Mouse (Mus musculus) intestine, embryonic 16.5 days (tissue): Measurements from ENCODE around the gene Ncaph. TPM values are rescaled to one million over a fixed set of nuclear protein-coding genes. Genes with fewer than 3 reads are reported as not detected.
"Not testable (repeated sequence)": the region's sequence is repeated elsewhere in the genome, so short reads cannot be mapped to it uniquely, and the experiment has no call there.

Experiments
- ATAC-seq: fragments of 200-750 bp; cut with Nextera tagmentation; 2 replicates; pipeline ENCODE4 v1.8.0; 2017; ENCODE audit warnings: moderate TSS enrichment, moderate library complexity
- H3K27ac ChIP-seq: fragments of 300-500 bp; sonication (generic); 2 replicates; pipeline ENCODE4 v1.5.1; 2014; ENCODE audit warnings: mild to moderate bottlenecking, low read length
- H3K27me3 ChIP-seq: fragments of 300-500 bp; sonication (generic); replicated peaks from 2 replicates; pipeline ENCODE4 v1.6.1; 2014; ENCODE audit warnings: low read length, control low read depth, mixed read lengths; ENCODE audit not compliant: control insufficient read depth, insufficient read depth
- H3K36me3 ChIP-seq: fragments of 300-500 bp; sonication (generic); 2 replicates; pipeline ENCODE4 v1.6.1; 2014; ENCODE audit warnings: low read length, control low read depth; ENCODE audit not compliant: control insufficient read depth, insufficient read depth
- H3K4me1 ChIP-seq: fragments of 300-500 bp; sonication (generic); 2 replicates; pipeline ENCODE4 v1.6.1; 2014; ENCODE audit warnings: low read length, control low read depth, mixed read lengths; ENCODE audit not compliant: control insufficient read depth, insufficient read depth
- H3K4me2 ChIP-seq: fragments of 300-500 bp; sonication (generic); 2 replicates; pipeline ENCODE4 v1.6.1; 2014; ENCODE audit warnings: low read depth, low read length, control low read depth
- H3K4me3 ChIP-seq: fragments of 300-500 bp; sonication (generic); 2 replicates; pipeline ENCODE4 v1.5.1; 2014; ENCODE audit warnings: mild to moderate bottlenecking, low read length
- H3K9ac ChIP-seq: fragments of 300-500 bp; sonication (generic); 2 replicates; pipeline ENCODE4 v1.6.1; 2014; ENCODE audit warnings: low read depth, low read length
- H3K9me3 ChIP-seq: fragments of 300-500 bp; sonication (generic); 2 replicates; pipeline ENCODE4 v1.6.1; 2016; ENCODE audit warnings: low read length, control low read depth; ENCODE audit not compliant: control insufficient read depth
- WGBS: fragments of 180-500 bp; shearing (Covaris S2); extraction: QIAGEN DNeasy Blood & Tissue Kit; methylation state at CpG from one replicate; pipeline ENCODE4 v1.1.7; 2014; 5-methylcytosine and 5-hydroxymethylcytosine counted together
- polyA plus RNA-seq: library from polyadenylated mRNA; unstranded; fragments of >200 nt; fragmentation: Nextera tagmentation; extraction: Ambion mirVana; gene quantifications from 2 replicates; pipeline ENCODE4 v1.2.1, GENCODE M21; 2015

The Ncaph gene
- polyA plus RNA-seq, 1 experiment from 2014 or later = 63.5 TPM

GRCm38 (mm10) chr2:127140011-127140410 is 6.3 kb upstream of the Ncaph start:
- Histone ChIP-seq H3K4me1 (peaks cover 30% of the 10 kb centered on the region), H3K9ac (no peak overlapping the region), H3K36me3 (peaks cover 6% of the 10 kb centered on the region), H3K27ac (no peak overlapping the region), H3K27me3 (no peaks in the 10 kb centered on the region), H3K9me3 (no peaks in the 10 kb centered on the region), H3K4me2 (no peak overlapping the region), H3K4me3 (no peak overlapping the region)
- whole genome bisulfite sequencing = 93% methylated on average over 7 of the region's 7 CpGs
- ATAC-seq = no peak

DNA sequence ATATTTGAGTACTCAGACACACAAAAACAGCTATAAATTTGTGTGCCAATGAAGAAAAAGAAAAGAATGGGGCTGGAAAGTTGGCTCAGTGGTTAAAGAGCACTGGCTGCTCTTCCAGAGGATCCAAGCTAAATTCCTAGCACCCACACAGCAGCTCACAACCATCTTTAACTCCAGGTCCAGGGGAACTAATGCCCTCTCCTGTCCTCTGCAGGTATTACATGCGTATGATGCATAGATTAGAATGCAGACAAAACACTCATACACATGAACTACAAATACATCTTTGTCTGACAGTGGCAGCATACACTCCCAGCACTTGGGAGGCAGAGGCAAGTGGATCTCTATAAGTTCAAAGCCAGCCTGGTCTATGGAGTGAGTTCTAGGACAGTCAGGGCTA is 5.9 kb upstream of the Ncaph start:
- H3K9me3 ChIP-seq = no peaks in the 10 kb centered on the region
- WGBS = 96% methylated on average over 1 of the region's 1 CpGs
- no peak overlapping the region for H3K4me2 ChIP-seq
- peaks cover 6% of the 10 kb centered on the region for H3K36me3 ChIP-seq
- H3K27ac ChIP-seq = no peak overlapping the region
- H3K27me3 ChIP-seq = no peaks in the 10 kb centered on the region
- no peak overlapping the region for H3K9ac ChIP-seq
- peaks cover 30% of the 10 kb centered on the region for H3K4me1 ChIP-seq
- no peak overlapping the region for H3K4me3 ChIP-seq
- ATAC-seq = no peak

- Histone ChIP-seq H3K27me3 (no peaks in the 10 kb centered on the region), H3K9ac (no peak overlapping the region), H3K36me3 (peaks cover 6% of the 10 kb centered on the region), H3K27ac (no peak overlapping the region), H3K4me3 (no peak overlapping the region), H3K4me2 (no peak overlapping the region), H3K4me1 (peaks cover 30% of the 10 kb centered on the region), H3K9me3 (no peaks in the 10 kb centered on the region)
- WGBS = 92% methylated on average over 8 of the region's 8 CpGs
- ATAC-seq = no peak
These were observed 5.3 kb upstream of the Ncaph start for GRCm38 (mm10) chr2:127139094-127139493.

GRCm38 (mm10) chr2:127138449-127138848 is 4.7 kb upstream of the Ncaph start:
- Histone ChIP-seq H3K9ac (no peak overlapping the region), H3K4me3 (no peak overlapping the region), H3K9me3 (no peaks in the 10 kb centered on the region), H3K4me1 (peaks cover 25% of the 10 kb centered on the region), H3K4me2 (no peak overlapping the region), H3K27ac (no peak overlapping the region), H3K36me3 (peaks cover 6% of the 10 kb centered on the region), H3K27me3 (no peaks in the 10 kb centered on the region)
- no peak for ATAC-seq
- WGBS = 81% methylated on average over 4 of the region's 4 CpGs

- H3K4me2 ChIP-seq = no peak overlapping the region
These were observed 4.2 kb upstream of the Ncaph start for GRCm38 (mm10) chr2:127137838-127138420.

GRCm38 (mm10) chr2:127136979-127137378 is 3.2 kb upstream of the Ncaph start:
- Histone ChIP-seq H3K4me1 (peaks cover 24% of the 10 kb centered on the region), H3K4me3 (no peak overlapping the region), H3K4me2 (no peak overlapping the region), H3K27ac (peak overlapping the region; percentile 40; the same call in 1 of the 2 replicates), H3K9me3 (no peaks in the 10 kb centered on the region), H3K36me3 (peaks cover 6% of the 10 kb centered on the region), H3K9ac (no peak overlapping the region), H3K27me3 (no peaks in the 10 kb centered on the region)
- peak; percentile 52 for ATAC-seq
- WGBS = 9% methylated on average over 5 of the region's 5 CpGs

More at GRCm38 (mm10) chr2:127137838-127138420, 4.2 kb upstream of the Ncaph start:
- Histone ChIP-seq H3K27me3 (no peaks in the 10 kb centered on the region), H3K4me1 (peaks cover 25% of the 10 kb centered on the region), H3K9me3 (no peaks in the 10 kb centered on the region), H3K27ac (no peak overlapping the region), H3K36me3 (peaks cover 6% of the 10 kb centered on the region), H3K9ac (no peak overlapping the region), H3K4me3 (no peak overlapping the region)
- ATAC-seq = no peak
- WGBS = 69% methylated on average over 10 of the region's 10 CpGs

- not testable (repeated sequence) for ATAC-seq, H3K27ac ChIP-seq, H3K9ac ChIP-seq, H3K9me3 ChIP-seq, H3K27me3 ChIP-seq, H3K4me3 ChIP-seq, H3K4me2 ChIP-seq, H3K36me3 ChIP-seq
- peaks cover 27% of the 10 kb centered on the region for H3K4me1 ChIP-seq
- WGBS = 44% methylated on average over 2 of the region's 3 CpGs
These were observed 1.5 kb upstream of the Ncaph start for GRCm38 (mm10) chr2:127135255-127135654.

GRCm38 (mm10) chr2:127131353-127131752 is 2.4 kb downstream of the Ncaph start:
- no peak overlapping the region for H3K4me2 ChIP-seq
- peaks cover 13% of the 10 kb centered on the region for H3K4me1 ChIP-seq
- H3K36me3 ChIP-seq = no peaks in the 10 kb centered on the region
- H3K4me3 ChIP-seq = no peak overlapping the region
- no peaks in the 10 kb centered on the region for H3K9me3 ChIP-seq
- WGBS = 61% methylated on average over 8 of the region's 8 CpGs
- ATAC-seq = no peak
- H3K27me3 ChIP-seq = no peaks in the 10 kb centered on the region
- H3K9ac ChIP-seq = no peak overlapping the region
- H3K27ac ChIP-seq = no peak overlapping the region

- Histone ChIP-seq H3K27me3 (no peaks in the 10 kb centered on the region), H3K9me3 (no peaks in the 10 kb centered on the region), H3K4me2 (no peak overlapping the region), H3K27ac (no peak overlapping the region), H3K9ac (no peak overlapping the region), H3K36me3 (peaks cover 14% of the 10 kb centered on the region), H3K4me3 (no peak overlapping the region), H3K4me1 (peaks cover 11% of the 10 kb centered on the region)
- 89% methylated on average over 5 of the region's 5 CpGs for WGBS
- no peak for ATAC-seq
These were observed 4.8 kb downstream of the Ncaph start for GRCm38 (mm10) chr2:127128926-127129325.
